Mouse (Mus musculus): ENCODE data around the gene Tmco5. TPM values are rescaled to one million over a fixed set of nuclear protein-coding genes. Genes with fewer than 3 reads are reported as not detected.

Tmco5 gene
- polyA plus RNA-seq, 1 experiment from 2014 or later = not detected

DNA sequence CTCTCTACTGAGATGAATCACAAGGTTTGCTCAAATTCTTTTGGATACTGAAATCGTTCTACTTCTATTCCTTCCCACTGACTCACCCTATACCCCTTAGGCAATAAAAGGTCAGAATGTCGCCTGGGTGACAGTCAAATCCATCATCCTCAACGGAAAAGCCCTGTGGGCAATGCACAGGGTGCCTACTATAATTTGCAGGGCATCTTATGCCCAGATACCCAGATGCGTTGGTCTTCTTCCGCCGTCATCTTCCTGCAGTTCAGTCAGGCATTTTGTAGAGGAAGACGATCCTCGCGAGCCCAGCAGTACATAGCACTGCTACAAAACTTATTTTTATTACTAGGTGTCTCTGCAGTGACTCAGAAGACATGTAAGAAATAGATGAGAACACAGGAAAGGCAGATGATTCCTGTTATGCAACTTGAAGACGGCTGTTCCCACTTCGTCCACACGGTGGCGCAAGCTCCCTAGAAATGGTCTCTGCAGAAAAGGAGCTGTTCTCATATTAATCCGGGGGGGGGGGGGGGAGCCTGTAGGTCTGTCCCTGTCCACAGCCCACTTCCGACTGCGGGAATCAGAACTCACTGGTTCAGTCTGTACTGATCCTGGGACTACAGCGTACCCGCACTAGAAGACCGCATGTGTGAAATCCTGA lies 21.3 kb downstream of the Tmco5 start:
- Histone ChIP-seq H3K9me3 (no peaks in the 10 kb centered on the region), H3K27me3 (replicated peaks) (no peaks in the 10 kb centered on the region), H3K4me1 (0 out of 2 replicates have a peak, but pooled peaks cover 3% of the 10 kb centered on the region), H3K36me3 (no peaks in the 10 kb centered on the region), H3K4me2 (replicated peaks) (peak overlapping the region; percentile 61), H3K27ac (no peak overlapping the region), H3K4me3 (peak overlapping the region; percentile 28; the same call in 1 of the 2 replicates), H3K9ac (0 out of 2 replicates have a peak overlapping the region, but pooled peaks have one; percentile 22)
- peak; percentile 85 for ATAC-seq (ENCODE audit: low FRiP score, low read depth)
- 16% methylated on average over 19 of the region's 19 CpGs for WGBS

DNA sequence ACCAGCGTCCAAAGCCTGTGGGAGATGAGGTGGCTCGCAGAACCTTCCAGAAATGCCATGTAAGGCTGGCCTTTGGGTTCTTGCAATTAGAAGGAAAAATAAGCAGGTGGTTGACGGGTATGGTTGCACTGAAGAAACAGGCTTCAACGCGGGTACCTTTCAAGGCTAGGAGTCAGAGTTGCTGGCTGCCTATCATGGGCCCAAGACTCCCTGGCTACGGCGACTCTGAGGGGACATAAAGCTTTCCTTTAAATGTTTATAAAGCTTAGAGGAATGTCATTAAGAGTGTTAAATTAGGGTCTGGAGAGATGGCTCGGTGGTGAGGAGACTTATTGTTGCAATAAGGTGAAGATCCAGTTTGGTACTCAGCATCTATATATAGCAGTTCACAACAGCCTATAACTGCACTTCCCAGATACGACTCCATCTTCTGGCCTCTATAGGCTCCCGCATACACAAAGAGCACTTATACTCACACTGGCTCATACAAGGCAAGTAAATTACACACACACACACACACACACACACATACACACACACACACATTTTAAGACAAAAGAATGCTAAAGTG lies 21.9 kb downstream of the Tmco5 start:
- H3K27me3 ChIP-seq (replicated peaks) = no peaks in the 10 kb centered on the region
- H3K4me1 ChIP-seq = 0 out of 2 replicates have a peak, but pooled peaks cover 3% of the 10 kb centered on the region
- H3K4me2 ChIP-seq (replicated peaks) = peak overlapping the region; percentile 61
- H3K27ac ChIP-seq = no peak overlapping the region
- WGBS = 41% methylated on average over 10 of the region's 10 CpGs
- H3K4me3 ChIP-seq = peak overlapping the region; percentile 28; the same call in 1 of the 2 replicates
- H3K9ac ChIP-seq = 0 out of 2 replicates have a peak overlapping the region, but pooled peaks have one; percentile 22
- ATAC-seq (ENCODE audit: low FRiP score, low read depth) = peak; percentile 69
- H3K36me3 ChIP-seq = no peaks in the 10 kb centered on the region
- H3K9me3 ChIP-seq = no peaks in the 10 kb centered on the region

DNA sequence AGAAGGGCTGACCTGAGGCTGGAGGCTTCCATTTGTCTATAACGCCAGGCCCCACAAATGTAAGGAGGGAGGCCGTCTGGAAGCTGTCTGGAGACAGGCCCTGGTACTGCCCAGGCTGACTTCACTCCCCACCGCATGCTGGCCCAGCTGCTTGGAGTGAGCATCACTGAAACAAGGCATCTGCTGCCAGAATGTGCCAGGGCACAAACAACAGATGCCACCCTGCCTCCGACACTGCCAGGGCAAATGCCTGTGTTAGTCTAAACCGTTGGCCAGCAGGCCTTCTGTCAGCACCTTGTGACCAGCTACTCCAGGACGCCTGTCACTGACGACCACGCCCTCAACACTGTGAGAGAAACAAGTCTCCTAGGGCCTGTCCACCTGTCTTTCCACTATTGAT lies 29.8 kb downstream of the Tmco5 start:
- no peak for ATAC-seq (ENCODE audit: low FRiP score, low read depth)
- no peaks in the 10 kb centered on the region; the same call in 1 of the 2 replicates for H3K4me1 ChIP-seq
- no peak overlapping the region for H3K4me3 ChIP-seq
- H3K36me3 ChIP-seq = no peaks in the 10 kb centered on the region
- no peaks in the 10 kb centered on the region for H3K9me3 ChIP-seq
- no peak overlapping the region for H3K4me2 ChIP-seq (replicated peaks)
- WGBS = 89% methylated on average over 8 of the region's 8 CpGs
- no peak overlapping the region for H3K9ac ChIP-seq
- H3K27me3 ChIP-seq (replicated peaks) = no peaks in the 10 kb centered on the region
- H3K27ac ChIP-seq = no peak overlapping the region

DNA sequence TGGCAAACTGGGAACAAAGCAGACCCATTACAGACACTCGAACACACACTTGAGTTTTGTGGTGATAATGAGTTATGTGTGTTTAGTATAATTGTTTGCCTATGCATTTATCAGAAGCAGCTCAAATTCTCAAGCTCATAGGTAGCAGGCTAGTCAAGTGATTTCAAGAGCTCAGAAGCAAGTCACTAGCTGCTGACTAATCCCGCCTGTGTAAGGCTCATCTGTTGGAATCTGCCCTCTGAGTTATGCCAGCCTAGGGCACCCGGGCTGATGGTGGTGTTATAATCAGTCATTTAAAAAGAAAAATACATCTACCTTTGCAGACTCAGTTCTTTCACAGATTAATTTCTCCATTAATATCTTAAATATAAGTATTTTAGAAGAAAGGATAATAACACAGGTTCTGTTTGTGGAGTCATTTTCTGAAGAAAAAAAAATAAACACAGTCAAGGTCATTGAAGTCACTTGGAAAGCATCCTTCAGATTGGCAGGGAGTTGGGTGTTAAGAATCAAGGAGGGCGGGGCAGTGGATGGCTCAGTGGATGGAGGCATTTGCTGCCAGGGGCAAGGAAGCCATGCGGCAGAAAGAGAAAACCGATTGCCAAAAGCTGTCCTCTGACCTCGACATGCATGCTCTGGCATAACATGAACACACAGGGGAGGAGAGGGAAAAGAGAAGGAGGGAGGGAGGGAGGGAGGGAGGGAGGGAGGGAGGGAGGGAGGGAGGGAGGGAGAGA lies 34.0 kb downstream of the Tmco5 start:
- WGBS = 87% methylated on average over 7 of the region's 7 CpGs
- ATAC-seq (ENCODE audit: low FRiP score, low read depth) = no peak

DNA sequence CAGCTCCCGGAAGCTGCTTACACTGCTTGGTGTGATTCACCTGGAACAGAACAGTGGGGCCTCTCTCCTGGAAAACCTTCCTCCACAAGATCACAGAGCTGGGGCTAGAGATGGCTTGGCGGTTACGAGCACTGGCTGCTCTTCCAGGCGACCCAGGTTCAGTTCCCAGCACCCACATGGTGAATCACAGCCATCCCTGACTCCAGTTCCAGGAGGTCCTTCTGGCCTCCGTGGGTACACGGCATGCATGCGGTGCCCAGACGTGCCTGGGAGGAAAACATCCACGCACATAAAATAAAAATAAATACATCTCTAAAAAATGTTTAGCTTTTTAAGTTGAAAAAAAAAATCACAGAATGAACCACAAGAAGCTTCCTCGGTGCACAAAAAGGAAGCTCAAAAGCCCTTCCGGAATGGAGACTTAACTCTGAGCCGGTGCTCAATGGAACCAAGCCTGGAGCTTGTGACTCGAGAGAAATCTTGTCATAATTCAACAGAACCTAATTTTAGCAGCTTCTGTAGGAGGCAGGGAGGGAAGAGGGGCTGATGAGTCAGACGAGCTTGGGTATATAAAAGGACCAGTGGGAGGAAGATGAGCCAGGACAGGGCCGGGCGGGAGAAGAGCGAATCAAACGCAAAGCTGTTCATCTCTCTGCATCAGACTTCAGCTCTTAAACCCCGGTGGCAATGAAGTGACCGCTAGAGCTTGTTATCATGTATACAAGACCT lies 35.4 kb downstream of the Tmco5 start:
- Histone ChIP-seq H3K36me3 (no peaks in the 10 kb centered on the region), H3K4me2 (replicated peaks) (no peak overlapping the region), H3K4me3 (no peak overlapping the region), H3K4me1 (no peaks in the 10 kb centered on the region), H3K27ac (no peak overlapping the region), H3K9me3 (no peaks in the 10 kb centered on the region), H3K9ac (no peak overlapping the region), H3K27me3 (replicated peaks) (no peaks in the 10 kb centered on the region)
- WGBS = 87% methylated on average over 20 of the region's 20 CpGs
- ATAC-seq (ENCODE audit: low FRiP score, low read depth) = no peak

More for the DNA sequence above, 34.0 kb downstream of the Tmco5 start:
- H3K9me3 ChIP-seq = no peaks in the 10 kb centered on the region
- no peak overlapping the region for H3K27ac ChIP-seq
- no peaks in the 10 kb centered on the region for H3K36me3 ChIP-seq
- H3K4me2 ChIP-seq (replicated peaks) = no peak overlapping the region
- no peaks in the 10 kb centered on the region; the same call in 1 of the 2 replicates for H3K4me1 ChIP-seq
- no peaks in the 10 kb centered on the region for H3K27me3 ChIP-seq (replicated peaks)
- no peak overlapping the region for H3K4me3 ChIP-seq
- no peak overlapping the region for H3K9ac ChIP-seq

DNA sequence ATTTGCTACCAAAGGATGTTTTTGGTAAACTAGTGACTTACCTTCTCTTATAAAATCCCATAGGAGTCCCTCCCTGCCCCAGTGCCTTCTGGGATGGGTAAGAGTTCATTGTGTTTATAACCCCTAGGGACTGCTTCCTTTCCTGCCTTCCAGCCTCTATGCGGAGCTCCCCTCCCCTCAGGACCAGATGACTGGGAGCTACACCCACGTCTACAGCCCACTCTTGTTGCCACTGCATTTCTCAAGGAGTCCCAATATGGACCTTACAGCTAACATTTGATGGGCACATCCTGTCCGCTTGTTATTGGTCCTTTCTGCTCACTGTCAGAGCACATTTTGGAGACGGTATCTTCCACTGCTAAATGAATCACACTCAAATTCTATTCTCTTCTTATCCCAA lies 36.1 kb downstream of the Tmco5 start:
- no peak for ATAC-seq (ENCODE audit: low FRiP score, low read depth)
- Histone ChIP-seq H3K9me3 (no peaks in the 10 kb centered on the region), H3K4me3 (no peak overlapping the region), H3K36me3 (no peaks in the 10 kb centered on the region), H3K4me2 (replicated peaks) (no peak overlapping the region), H3K27me3 (replicated peaks) (no peaks in the 10 kb centered on the region), H3K9ac (no peak overlapping the region), H3K27ac (no peak overlapping the region), H3K4me1 (no peaks in the 10 kb centered on the region)
- WGBS = 83% methylated on average over 4 of the region's 4 CpGs

DNA sequence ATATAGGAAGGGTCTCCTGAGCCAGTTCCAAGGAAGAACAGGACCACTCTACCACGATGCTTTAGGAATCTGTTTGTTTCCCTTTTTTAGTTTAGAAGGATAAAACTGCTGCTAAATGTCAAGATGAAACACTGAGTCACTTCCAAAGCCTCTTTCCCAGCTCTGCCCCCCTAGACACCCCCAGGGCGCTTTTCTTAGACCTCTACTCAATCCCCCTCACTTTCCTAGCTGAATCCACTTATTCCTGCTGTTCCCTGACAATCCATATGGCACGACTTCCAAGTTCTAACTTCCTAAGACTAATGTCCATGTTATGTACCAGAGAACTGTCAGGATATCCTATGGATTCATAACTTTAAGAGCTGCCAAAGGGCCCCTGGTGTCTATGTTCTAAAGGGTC lies 40.1 kb downstream of the Tmco5 start:
- H3K4me3 ChIP-seq = no peak overlapping the region
- no peak overlapping the region for H3K4me2 ChIP-seq (replicated peaks)
- H3K4me1 ChIP-seq = no peaks in the 10 kb centered on the region
- 72% methylated on average over 3 of the region's 3 CpGs for WGBS
- no peak overlapping the region for H3K9ac ChIP-seq
- no peaks in the 10 kb centered on the region for H3K36me3 ChIP-seq
- ATAC-seq (ENCODE audit: low FRiP score, low read depth) = no peak
- H3K9me3 ChIP-seq = no peaks in the 10 kb centered on the region
- H3K27me3 ChIP-seq (replicated peaks) = no peaks in the 10 kb centered on the region
- no peak overlapping the region for H3K27ac ChIP-seq

DNA sequence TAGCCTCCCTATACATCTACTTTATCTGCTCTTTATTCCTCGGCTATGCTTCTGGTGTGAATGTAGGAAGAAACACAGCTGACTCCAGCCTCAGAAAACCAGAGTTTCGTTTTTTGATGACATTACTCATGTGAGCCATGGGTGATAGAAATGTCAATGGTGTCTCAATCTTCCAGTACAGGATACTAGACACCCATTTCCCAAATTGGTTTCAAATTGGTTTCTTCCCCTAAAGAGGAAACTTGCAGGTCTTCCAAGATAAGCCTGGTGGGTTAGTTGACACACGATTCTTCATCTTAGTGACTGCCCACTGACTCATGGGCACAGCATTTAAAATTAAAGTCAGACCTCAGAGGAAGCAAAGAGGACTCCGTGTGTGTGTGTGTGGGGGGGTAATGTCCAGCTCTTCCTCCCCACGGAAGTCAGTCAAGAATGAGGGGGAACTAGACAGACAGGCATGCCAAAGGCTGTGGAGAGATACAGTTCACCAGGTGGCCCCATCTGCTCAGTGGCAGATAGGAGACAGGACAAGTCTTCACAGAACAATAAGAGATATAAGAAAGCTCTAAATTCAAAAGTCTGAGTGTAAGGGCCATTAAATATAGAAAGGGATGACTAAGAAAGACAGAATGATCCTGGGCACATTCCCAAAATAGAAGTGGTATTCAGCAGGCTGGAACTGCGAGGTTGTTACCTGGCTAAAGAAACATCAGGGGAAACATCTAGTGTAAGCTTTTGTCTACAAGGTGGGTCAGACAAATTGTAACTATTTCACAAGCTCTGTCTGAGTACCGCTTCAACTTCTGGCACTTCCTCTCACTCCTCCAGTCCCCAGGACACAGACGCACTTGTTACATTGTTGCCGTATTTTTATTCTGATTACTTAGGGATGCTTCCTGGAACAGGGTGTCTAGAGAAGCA lies 44.3 kb downstream of the Tmco5 start:
- no peak overlapping the region for H3K4me2 ChIP-seq (replicated peaks)
- no peaks in the 10 kb centered on the region for H3K4me1 ChIP-seq
- no peaks in the 10 kb centered on the region for H3K36me3 ChIP-seq
- 84% methylated on average over 9 of the region's 9 CpGs for WGBS
- no peaks in the 10 kb centered on the region for H3K27me3 ChIP-seq (replicated peaks)
- no peak overlapping the region for H3K9ac ChIP-seq
- H3K27ac ChIP-seq = no peak overlapping the region
- no peaks in the 10 kb centered on the region for H3K9me3 ChIP-seq
- ATAC-seq (ENCODE audit: low FRiP score, low read depth) = no peak
- H3K4me3 ChIP-seq = no peak overlapping the region

DNA sequence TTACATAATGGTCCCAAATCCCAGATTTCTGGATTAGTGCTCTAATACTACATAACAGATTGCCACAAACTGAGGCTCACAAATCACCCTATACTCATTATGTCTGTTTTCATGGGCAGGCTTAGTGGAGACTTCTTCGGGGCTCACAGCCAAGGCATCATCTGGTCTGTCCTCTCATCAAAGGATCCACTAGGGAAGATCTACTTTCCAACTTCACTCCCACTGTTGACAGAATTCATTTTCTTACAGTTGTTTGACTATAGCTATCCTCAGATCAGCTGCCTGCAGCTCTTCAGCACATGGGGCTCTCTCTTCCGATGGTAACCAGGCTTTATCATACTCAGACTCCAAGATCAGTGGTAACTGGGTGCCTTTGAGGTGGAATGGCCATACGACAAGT lies 45.2 kb downstream of the Tmco5 start:
- Histone ChIP-seq H3K9ac (no peak overlapping the region), H3K4me2 (replicated peaks) (no peak overlapping the region), H3K4me3 (no peak overlapping the region), H3K9me3 (no peaks in the 10 kb centered on the region), H3K27ac (no peak overlapping the region), H3K27me3 (replicated peaks) (no peaks in the 10 kb centered on the region), H3K36me3 (no peaks in the 10 kb centered on the region), H3K4me1 (no peaks in the 10 kb centered on the region)
- ATAC-seq (ENCODE audit: low FRiP score, low read depth) = no peak
- 90% methylated on average over 3 of the region's 3 CpGs for WGBS

DNA sequence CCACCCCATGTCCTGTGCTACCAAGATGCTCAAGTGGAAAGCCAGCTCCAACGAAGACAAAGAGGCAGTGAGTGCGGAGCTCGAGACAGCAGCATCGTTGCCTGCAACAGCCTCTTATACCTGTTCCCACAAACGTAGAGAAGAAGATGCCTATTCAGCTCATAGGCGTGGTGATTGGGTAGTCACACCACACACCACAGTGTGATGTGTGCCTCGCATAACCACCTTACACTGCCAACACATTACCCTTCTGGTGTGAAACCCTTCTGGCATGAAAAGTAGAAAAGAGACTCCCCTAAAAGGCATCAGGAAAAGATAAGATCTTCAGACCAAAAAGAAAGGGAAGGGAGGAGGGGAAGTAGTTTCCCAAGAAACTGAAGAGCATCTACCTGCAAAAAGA lies 45.8 kb downstream of the Tmco5 start:
- ATAC-seq (ENCODE audit: low FRiP score, low read depth) = no peak
- Histone ChIP-seq H3K27ac (no peak overlapping the region), H3K36me3 (no peaks in the 10 kb centered on the region), H3K4me1 (no peaks in the 10 kb centered on the region), H3K9ac (no peak overlapping the region), H3K9me3 (no peaks in the 10 kb centered on the region), H3K4me3 (no peak overlapping the region), H3K27me3 (replicated peaks) (no peaks in the 10 kb centered on the region), H3K4me2 (replicated peaks) (no peak overlapping the region)
- WGBS = 91% methylated on average over 7 of the region's 7 CpGs

DNA sequence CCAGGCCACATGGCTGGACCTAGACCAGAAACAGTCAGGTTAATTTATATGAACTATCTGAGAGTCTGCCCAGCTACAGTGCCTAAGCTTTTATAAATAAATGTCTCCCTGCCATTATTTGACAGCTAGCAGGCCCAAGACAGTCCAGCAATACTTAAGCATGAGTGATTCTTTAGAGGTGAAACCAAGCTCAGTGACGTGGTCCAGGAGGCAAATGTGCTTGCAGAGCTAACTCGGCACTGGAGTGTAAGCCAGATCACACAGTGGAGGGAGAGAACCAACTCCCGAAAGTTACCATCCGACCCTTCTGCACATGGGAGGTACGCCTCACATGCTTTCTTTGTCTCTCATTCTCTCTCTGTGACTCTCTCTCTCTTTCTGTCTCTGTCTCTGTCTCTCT lies 46.7 kb downstream of the Tmco5 start:
- Histone ChIP-seq H3K4me3 (no peak overlapping the region), H3K4me2 (replicated peaks) (no peak overlapping the region), H3K27me3 (replicated peaks) (no peaks in the 10 kb centered on the region), H3K9ac (no peak overlapping the region), H3K9me3 (no peaks in the 10 kb centered on the region), H3K4me1 (no peaks in the 10 kb centered on the region), H3K36me3 (no peaks in the 10 kb centered on the region), H3K27ac (no peak overlapping the region)
- no peak for ATAC-seq (ENCODE audit: low FRiP score, low read depth)
- WGBS = 75% methylated on average over 5 of the region's 5 CpGs
